Mouse (Mus musculus): Measurements from ENCODE around the gene Sec23b.
A peak's percentile ranks its signal among the peaks of the same experiment; 100 is the strongest.

The Sec23b gene

DNA sequence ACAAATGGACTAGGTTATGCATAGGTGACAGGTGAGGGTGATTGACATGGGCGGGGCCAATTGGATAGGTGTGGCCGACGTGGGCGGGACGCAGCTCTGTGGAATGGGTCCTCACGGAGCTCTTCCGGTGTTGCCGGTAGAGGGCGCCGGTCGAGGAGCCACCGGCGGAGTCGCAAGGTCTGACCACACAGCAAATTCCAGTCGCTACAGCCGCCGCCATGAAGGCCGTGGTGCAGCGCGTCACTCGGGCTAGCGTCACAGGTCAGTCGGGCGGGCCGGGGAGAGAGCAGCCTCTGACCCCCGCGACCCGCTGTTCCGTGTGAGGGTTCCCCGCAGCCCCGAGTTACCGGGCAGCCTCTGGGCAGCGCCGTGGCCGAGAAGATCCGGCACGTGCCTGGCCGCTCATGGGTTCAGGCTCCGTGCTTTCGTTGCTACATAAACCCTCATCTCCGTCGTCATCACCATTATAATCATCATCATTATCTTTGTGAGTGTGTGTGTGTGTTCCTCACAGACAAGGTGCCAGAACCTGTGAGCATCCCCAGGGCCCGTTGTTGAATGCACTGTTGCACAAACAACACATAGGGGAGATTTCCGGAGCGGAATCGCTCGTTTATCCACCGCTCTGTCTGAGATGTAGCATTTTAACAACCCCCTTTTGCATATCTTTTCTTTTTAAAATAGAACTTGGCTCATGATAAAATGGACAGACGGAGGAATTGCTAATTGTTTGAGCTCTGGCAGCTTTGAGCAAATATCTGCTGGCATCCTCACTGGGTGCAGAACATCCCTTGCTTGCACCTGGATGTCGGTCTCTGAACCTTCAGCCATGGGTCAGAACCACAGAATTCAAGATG is 44.0 kb downstream of the Sec23b start, which contains the start of gene Dtd1:
Gene Dtd1 (plus strand): TSS at position 67 of the 857 bp plus-strand sequence.
- peak; percentile 73 to 76 for DNase-seq (ENCODE audit: low read depth in 2 of 2, low spot score in 2 of 2)

DNA sequence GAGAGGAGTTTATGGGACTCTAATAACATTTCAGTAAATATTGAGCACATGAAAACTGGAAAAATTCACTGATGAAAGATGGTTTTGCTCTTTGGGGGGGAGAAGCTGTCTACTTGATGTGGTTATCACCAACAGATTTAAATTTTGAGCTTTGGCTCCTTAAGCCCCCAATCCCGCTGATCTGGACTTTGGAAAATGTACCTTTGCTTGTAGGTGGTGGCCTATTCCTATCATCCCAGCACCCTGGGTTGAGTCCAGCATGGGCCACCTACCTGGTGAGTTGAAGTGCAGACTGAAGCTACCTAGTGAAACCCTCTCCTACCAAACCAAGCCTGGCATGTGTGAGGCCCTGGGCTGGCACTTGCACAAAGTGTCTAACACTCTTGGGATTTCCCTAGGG is 45.5 kb downstream of the Sec23b start:
- no peak for DNase-seq (ENCODE audit: low read depth in 2 of 2, low spot score in 2 of 2)

DNA sequence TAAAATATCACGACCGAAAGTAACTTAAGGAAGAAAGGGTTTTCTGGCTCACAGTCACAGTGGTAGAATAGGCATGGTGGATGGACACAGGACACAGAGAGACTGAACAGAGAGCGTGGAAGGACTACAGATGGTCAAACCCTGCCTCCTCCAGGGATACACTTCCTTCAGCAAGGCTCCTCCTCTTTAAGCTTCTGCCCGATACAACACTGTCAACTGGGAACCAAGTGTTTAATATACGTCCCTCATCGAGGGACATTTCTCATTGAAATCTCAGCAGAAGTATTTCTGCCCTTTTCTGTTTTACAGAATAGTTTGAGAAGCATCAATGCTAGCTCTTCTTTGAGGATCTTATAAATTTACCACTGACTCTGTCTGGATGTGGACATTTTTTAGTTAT is 57.9 kb downstream of the Sec23b start:
- no peak for DNase-seq (ENCODE audit: low read depth in 2 of 2, low spot score in 2 of 2)

DNA sequence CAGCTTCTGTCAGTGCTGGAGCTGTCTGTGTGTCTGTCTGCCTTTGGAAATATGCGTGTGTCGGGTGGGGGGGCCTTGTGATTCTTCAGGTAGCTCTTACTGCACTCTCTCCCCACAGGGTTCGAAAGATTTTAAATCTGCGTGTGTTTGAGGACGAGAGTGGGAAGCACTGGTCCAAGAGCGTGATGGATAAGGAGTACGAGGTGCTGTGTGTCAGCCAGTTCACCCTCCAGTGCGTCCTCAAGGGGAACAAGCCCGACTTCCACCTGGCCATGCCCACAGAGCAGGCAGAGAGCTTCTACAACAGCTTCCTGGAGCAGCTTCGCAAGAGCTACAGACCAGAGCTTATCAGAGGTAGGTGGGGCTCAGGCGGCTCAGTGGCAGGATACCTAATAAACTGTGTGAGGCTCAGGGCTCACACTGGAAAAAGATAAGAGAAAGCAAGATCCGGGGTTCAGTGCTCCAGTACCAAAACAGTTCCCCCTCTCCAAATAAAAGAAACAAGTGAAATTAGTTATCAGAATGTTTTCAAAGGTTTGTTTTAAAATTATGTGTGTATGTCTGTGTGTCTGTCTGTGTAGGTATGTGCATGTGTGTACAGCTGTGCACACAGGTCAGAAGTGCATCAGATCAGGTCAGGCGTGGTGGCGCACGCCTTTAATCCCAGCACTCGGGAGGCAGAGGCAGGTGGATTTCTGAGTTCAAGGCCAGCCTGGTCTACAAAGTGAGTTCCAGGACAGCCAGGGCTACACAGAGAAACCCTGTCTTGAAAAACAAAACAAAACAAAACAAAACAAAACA is 61.2 kb downstream of the Sec23b start:
- DNase-seq (ENCODE audit: low read depth in 2 of 2, low spot score in 2 of 2) = no peak

DNA sequence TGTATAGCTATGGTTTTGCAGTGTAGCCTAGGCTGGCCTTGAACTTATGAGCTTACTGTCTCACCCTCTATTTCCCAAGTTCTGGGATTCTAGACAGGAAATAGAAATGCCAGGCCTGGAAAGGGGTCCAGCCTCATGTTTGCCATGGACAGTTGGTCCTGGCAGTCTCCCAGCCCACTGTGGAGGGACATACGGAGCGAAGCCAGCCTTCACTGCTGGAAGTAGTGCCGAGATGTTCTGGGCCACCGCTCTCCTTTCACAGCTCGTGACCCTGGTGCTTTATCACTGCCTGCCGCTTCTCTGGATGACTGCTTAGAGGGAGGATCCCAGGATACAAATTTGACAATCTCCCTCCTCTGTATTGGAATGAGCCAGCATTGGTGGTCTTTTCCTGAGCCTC is 65.5 kb downstream of the Sec23b start:
- no peak for DNase-seq (ENCODE audit: low read depth in 2 of 2, low spot score in 2 of 2)

DNA sequence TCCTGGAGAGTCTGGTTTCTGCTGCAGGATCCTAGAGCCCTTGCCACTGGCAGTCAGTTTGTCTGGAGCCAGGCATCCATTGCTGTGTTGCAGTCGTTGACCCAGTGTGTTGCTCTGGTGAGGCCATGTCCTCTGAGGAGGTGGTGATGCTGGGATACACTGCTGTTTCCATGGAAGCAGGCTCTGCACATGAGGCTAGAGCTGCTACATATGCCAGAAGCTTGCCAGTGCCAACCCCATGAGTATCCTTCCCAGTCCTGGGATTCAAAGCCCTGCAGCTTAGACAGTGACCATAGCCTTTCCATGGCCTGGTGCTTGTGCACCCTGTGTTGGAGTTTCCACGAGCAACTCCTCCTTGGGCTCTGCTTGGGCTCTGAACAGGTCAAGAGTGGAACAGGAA is 77.5 kb downstream of the Sec23b start:
- DNase-seq (ENCODE audit: low read depth in 2 of 2, low spot score in 2 of 2) = no peak

DNA sequence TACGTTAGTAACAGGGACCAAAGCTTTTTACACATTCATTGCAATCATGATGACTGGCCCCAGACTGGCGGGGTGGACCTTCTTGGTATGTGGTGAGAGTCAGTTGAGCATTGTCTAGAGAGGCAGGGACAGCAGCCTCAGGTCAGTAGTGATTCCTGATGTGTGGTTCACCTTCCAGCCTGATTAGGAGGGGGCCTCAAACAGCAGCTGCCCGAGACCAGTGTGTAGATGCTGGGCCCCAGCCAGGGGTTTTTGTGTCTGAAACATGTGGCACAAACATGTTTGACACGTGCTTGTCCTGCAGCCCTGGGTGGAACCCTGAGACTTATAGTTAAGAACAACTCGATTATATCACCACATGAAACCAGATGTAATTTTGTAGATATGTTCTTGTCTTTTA is 78.2 kb downstream of the Sec23b start:
- no peak for DNase-seq (ENCODE audit: low read depth in 2 of 2, low spot score in 2 of 2)

DNA sequence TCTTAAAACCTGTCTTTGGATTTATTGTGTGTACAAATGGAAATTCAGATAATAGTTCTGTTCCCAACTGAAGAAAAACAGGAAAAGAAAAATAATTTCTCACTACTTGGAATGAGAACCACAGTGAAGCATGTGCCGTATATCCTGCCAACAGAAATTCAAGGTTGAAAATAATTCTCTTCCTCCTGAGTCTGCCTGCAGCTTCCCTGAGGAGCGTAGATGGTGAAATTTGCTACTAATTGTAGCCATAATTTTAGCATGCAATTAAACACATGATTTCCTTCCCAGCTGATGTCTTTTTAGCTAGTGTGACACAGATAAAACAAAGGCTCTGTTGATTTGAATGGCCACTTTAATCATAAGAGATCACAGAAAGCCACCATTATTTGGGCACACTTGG is 78.7 kb downstream of the Sec23b start:
- DNase-seq (ENCODE audit: low read depth in 2 of 2, low spot score in 2 of 2) = no peak

DNA sequence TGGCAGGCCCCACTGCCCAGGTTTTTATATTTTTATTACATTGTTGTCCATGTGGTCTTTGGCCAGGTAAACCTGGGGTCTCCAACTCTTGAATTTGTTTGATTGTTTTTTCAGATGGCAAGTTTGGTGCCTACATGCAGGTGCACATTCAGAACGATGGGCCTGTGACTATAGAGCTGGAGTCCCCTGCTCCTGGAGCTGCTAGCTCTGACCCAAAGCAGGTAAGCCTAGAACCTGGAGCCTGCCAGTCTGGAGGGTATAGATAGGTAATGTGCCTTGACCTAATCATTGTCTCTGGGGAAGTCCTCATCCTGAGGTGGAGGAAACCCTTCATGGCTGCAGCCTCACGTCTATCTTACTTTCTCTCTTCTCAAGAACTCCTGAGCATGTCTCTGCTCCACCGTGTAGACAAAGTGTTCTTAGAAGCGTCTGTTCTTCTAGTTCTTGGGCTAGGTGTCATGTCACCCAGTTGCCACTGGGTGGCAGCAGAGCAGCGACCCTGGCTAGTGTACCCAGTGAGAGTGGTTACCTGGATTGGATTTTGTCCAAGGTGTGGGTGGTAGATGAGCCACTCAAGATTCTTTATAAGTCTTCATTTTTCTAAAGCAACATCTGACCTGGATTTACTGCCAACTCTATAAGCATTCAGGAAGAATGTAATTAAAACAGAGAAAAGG is 79.8 kb downstream of the Sec23b start:
- peak; percentile 17 to 36 for DNase-seq (ENCODE audit: low read depth in 2 of 2, low spot score in 2 of 2)

DNA sequence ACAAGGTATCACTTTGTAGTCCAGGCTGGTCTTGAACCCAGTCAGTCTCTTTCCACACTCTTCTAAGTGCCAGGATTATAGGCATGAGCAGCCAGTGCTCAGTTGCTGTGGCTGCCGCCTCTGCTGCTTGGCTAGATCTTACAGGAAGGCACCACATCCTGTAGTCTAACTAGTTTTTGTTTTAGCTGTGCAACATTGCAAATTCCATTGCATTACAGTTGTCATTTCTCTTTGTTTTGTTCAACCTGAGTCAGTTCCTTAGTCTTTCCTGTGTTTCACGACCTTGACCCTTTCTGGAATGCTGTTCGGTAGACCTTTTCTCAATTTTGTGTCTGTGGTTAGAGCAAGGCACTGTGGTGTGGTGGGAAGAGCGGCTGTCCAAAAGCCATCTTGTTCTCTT is 81.2 kb downstream of the Sec23b start:
- no peak for DNase-seq (ENCODE audit: low read depth in 2 of 2, low spot score in 2 of 2)

DNA sequence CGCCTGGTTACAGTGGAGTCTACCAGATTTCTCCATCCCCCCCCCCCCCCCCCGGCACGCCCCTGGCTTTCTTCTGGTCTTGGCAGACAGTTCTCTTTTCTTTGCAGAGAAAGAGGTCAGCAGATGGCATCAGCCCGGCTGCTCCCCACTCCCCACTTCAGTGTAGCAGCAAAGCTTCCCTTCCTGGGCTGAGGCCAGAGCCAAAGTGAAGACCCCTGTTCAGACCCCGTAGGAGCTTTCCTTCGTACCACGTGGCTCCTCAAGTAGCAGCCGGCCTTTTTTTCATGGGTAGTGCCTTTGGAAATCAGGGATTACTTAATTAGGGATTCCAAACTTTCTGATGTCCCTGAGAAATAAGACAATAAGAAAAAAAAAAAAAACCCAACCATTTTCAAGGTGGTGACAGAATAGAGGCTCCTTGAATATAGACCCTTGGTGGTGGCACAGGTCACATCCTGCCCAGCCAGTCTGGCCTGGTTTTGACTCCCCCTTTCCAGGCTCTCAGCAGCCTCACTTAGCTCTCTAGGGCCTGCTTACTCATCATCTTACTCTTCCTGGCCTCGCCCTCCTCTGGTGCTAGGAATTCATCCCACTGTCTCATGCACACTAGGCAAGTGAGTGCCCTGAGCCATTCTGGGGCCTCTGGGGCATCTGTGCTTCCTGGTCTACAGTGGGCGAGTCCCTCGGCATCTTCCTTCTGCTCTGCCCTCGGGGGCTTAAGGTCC is 81.8 kb downstream of the Sec23b start:
- DNase-seq (ENCODE audit: low read depth in 2 of 2, low spot score in 2 of 2) = no peak

DNA sequence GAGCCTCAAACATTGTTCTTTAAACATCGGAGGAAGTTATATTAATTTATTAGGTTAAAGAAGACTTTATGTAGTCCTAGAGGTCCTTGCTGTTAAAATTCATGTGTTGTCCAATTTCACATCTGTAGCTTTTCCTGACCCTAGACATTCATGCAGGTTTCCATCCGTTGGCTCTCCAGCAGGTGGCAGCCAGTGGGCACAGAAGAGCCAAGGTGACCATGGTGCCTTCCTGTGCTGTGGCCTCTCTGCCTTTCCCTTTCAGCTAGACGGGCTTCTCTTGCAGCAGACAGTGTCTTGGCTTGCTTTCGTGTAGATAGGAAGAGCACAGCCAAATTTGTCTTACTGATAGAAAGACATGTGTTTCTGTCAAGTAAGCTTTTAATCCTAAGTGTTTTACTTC is 82.7 kb downstream of the Sec23b start:
- DNase-seq (ENCODE audit: low read depth in 2 of 2, low spot score in 2 of 2) = no peak

DNA sequence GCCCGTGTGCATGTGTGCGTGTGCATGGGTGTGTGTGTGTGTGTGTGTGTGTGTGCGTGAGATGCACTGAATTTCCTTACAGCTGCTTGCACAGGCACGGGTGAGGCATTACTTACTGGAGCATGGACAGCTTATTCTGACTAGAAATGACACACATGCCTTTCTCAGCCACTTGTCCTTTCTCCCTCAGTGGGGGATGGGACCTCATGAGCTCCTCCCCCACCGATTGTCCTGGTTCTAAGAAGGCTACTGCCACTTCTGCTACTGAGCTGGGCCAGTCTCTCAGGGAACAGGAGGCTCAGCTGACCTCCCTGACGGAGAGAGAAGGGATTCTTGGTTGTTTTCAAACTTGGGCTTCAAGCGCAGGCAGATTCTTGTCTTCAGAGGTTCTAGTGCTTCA is 84.1 kb downstream of the Sec23b start:
- DNase-seq (ENCODE audit: low read depth in 2 of 2, low spot score in 2 of 2) = no peak
